Mouse (Mus musculus) layer of hippocampus, postnatal 10 days (tissue): ENCODE results near the gene Piezo1. TPM values are rescaled to one million over a fixed set of nuclear protein-coding genes. Genes with fewer than 3 reads are reported as not detected.
"Not testable (repeated sequence)": the region's sequence is repeated elsewhere in the genome, so short reads cannot be mapped to it uniquely, and the experiment has no call there.

Source experiments
- DNase-seq, 2 experiments: peaks; one replicate each; pipeline ENCODE4 v3.0.0; 2021; ENCODE audit warnings: low spot score in 2 of 2
- long read RNA-seq: library from polyadenylated mRNA; stranded (forward); transcript quantifications from one replicate; pipeline ENCODE4 v2.0.0, GENCODE M21; 2023
- total RNA-seq, 2 experiments: library from RNA; stranded (reverse); gene quantifications; 2 replicates each; pipeline ENCODE4 v1.2.3; 2021

Piezo1 gene
- 1 to 10 TPM; 8.2 to 8.9 TPM for total RNA-seq
- long read RNA-seq, partial matches to known transcripts = 2 of 2 reads
- long read RNA-seq, other reads (novel, unspliced or antisense) = 0 of 2 reads

DNA sequence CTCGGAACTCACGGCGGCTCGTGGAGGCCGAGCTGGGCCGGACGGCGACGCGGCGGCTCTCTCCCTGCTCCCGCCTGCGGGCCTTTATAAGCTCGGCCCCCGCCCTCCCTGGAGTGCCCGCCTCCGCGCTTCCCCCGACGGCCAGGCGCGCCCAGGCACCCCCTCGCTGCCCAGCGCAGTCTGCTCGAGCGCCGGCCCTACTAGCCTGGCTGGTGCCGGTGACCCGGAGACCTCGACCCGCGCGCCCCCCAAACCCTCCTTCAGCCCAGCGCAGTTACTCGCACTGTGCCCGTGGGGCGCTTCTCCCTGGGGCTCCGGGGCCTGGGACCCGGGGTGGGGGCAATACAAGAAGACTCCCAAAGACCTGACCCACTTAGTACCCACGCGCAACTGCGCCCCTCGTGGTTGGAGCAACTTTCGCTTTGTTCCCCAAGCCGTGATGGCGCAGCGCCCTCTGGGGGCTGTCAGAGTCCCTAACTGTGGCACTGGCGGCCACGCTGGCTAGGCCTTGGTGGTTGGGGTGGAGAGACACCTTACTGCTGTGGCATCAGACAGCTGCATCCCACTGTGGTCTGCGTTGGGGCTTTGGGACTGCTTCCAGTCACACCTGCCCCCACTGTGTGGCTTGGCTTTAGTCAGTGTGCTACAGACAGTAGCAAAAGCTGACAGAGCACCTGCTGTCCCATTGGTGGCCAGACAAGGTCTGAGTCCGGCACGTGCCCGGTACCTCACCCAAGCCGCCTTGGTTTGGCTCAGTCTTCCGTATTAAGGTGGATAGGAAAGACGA lies at the start of gene Piezo1:
Gene Piezo1, minus strand, starts transcription at position 65 of the 787 bp plus-strand sequence.
- peak; percentile 89 for DNase-seq

DNA sequence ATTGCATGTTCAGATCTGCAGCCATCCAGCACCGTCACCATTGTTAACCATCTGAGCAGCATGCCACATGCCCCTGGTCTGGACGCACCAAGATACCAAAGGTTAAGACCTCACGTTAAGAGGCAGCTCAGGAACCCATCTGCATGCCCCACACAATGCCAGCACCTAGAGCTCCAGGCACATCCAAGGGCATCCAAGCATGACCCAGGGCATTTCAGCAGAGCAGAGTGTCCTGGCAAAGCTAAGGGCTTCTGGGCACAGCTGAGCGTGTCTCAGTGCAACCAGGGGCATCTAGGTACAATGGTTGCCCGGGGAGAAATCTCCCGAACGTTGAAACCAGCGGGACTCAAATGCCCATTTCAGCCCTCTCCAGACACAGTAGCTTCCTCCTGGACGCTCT lies 49.5 kb upstream of the Piezo1 start:
- no peak for DNase-seq

- DNase-seq = no peak
These were observed 44.9 kb upstream of the Piezo1 start for GRCm38 (mm10) chr8:122596031-122596430.

DNA sequence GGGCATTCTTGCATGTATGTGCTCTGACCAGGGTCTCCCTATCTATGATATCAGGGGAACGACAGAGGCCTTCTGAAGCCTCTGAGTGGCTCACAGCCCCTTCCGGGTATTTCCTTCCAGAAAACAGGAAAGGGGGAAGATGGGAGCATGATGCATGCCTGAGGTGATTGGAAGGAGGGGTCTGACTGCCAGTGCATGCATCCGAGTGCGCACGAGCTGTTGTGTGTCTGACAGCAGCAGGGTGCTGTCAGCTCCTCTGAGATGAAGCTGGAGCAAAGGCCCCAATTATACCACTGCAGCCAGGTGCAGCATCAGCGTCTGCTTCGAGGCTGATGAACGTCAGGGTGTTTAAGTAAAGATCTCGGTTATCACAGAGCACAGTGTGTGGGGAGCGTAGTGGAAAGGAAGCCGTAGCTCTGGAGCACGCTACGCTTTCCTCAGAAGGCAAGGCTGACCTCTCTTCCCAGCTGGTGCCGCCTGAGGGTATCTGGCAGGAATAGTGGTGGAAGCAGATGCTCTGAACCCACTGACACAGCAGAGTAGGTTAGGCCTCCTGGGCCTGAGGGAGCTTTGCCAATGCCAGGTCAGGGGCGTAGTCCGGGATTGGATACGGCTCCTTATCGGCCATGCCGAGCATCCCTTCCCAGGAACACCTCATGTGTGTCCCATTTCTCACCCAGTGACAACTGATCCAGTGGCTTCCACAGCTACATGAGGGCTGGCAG lies 42.8 kb upstream of the Piezo1 start:
- DNase-seq = no peak

- DNase-seq = no peak
These were observed 42.1 kb upstream of the Piezo1 start for GRCm38 (mm10) chr8:122593240-122593639.

DNA sequence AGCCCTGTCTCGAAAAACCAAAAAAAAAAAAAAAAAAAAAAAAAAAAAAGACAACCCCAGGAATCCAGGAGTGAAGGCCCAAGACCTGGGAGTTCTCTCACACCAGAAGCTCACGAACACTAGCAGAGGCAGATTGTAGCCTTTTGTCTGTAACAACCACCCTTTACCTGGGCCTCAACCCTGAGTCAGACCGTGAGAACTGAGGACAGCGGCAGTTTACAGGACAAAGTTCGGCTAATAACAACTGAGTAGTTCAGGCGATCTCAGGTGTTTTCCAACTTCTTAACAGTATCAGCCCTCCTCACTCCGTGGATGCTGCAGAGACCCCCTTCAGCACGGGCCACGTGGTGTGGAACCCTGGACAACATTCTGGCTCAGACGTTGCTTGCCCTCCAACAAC lies 35.6 kb upstream of the Piezo1 start:
- DNase-seq = no peak

GRCm38 (mm10) chr8:122586171-122586570 lies 35.0 kb upstream of the Piezo1 start:
- no peak for DNase-seq

GRCm38 (mm10) chr8:122585411-122585891 lies 34.3 kb upstream of the Piezo1 start:
- no peak for DNase-seq

DNA sequence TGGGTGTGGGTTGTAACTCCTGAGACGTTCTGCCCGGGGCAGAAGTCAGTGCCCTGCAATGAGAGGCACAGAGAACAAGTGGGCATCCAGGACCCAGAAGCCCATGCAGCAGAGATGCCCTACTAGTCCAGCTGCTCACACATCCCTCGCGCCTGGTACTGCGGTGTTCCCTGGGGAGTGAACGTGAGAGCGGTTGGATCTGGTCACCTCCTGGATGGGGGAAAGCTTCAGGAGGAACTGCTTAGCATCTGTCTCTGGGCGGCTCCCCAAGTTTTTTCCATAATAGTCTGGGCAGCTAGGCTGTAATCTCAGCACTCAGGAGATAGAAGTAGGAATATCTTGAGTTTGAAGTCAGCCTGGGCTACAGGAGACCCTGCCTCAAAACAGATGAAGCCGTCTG lies 33.9 kb upstream of the Piezo1 start:
- DNase-seq = no peak

- DNase-seq = no peak
These were observed 29.8 kb upstream of the Piezo1 start for GRCm38 (mm10) chr8:122580926-122581325.

GRCm38 (mm10) chr8:122579196-122579595 lies 28.1 kb upstream of the Piezo1 start:
- DNase-seq = no peak

GRCm38 (mm10) chr8:122577116-122577515 lies 26.0 kb upstream of the Piezo1 start:
- DNase-seq = no peak

DNA sequence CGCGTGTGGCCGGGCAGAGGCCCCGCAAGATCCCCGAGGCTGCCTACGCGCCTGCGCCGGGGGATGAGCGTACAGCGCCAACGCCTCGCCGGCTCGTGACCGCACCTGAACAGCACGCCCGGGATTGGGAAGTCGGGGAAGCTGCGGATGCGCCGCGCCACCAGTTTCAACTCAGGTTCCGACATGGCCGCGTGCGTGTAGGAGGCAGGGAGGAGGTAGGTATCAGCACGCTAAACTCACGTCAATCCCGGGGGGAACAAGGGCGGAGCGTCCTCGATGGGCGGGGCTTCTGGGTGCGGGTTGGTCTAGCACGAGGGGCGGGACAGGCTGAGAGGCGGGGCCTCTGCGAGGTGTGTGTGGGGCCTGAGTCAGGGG lies 25.5 kb upstream of the Piezo1 start, which contains the start of gene Aprt:
Gene Aprt, minus strand, starts transcription at position 262 of the 375 bp plus-strand sequence.
- DNase-seq = peak; percentile 89 to 92

- no peak for DNase-seq
These were observed 24.9 kb upstream of the Piezo1 start for GRCm38 (mm10) chr8:122575735-122576647.

- no peak for DNase-seq
These were observed 24.2 kb upstream of the Piezo1 start for GRCm38 (mm10) chr8:122575286-122575685.

DNA sequence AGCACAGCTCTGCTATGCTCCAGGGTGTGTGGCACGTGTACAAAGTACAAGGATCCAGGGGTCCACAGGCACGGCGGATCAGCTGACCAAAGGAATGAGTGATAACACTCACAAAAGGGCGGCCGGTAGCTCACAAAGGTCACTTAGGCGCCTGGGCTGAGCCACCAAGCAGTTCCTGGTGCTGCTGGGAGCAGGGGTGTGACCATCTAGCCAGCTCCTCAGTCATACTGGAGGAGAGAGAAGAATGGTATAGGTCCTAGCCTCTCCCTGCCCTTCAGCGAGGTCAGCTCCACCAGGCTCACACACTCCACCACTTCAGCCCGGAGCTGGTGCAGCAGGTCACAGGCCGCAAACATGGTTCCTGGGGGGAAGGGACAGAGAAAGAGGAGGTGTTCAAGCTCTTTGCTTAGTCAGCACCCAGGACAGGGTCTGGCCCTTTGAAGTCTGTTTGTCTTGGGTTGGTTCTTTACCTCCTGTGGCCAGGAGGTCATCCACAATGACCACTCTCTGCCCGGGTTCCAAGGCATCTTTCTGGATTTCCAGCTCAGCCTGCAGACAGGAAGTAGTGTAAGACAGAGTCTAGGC lies 23.6 kb upstream of the Piezo1 start:
- DNase-seq = no peak

GRCm38 (mm10) chr8:122574264-122574663 lies 23.1 kb upstream of the Piezo1 start:
- DNase-seq = no peak

DNA sequence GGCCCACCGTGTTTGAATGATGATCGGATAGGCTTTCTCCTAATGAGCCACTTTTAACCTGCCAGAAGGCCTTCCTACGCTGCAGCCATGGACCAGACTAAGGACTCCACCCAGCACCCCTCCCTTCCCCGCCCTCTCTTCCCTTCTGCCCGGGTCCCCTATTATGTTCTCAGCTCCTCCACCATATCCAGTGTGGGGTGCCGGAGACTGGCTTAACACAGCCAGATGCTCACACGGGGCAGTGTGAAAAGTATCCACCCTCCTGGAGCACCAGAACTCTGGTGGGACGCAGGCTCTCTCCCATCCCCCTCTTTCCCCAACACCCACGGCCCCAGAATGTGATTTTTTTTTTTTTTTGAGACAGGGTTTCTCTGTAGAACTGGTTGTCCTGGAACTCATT lies 22.4 kb upstream of the Piezo1 start:
- no peak for DNase-seq

GRCm38 (mm10) chr8:122573176-122573575 lies 22.0 kb upstream of the Piezo1 start:
- not testable (repeated sequence) for DNase-seq

DNA sequence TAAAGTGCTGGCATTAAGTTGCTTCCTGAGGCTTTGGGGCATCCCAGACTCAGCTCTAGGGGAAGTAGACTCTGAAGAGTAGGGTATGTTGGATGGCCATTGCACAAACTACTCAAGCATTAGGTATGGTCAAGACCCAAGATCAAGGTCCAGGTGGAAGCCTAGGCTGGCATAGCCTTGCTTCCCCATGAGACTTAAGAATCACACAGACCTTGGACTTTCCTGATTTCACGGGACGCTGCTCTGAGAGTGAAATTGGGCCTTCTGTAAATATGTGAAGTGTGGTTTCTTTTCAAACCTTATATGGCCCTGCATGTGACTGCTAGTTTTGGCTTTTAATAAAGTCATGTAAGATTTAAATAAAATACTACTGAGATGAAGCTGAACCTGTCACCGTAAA lies 21.6 kb upstream of the Piezo1 start:
- no peak for DNase-seq

DNA sequence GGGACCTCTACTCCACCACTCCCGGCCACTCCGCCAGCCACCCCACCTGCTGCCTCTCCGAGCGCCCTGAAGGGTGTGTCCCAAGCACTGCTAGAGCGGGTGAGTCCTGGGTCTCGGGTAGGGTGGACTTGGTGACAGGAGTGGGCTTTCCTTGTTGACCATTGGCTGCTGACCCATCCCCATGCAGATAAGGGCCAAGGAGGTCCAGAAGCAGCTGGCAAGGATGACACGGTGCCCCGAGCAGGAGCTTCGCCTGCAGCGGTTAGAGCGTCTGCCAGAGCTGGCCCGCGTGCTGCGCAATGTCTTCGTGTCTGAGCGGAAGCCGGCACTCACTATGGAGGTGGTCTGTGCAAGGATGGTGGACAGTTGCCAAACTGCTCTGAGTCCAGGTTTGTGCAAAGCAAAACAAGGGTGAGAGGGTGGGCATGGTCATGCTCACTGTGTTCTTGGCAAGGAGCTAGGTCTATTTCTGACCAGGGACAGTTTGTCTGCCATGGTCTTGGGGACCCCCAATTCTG lies 20.7 kb upstream of the Piezo1 start:
- DNase-seq = no peak
